Mouse (Mus musculus) stomach, embryonic 14.5 days (tissue): ENCODE measurements around the gene Olfr532. TPM values are rescaled to one million over a fixed set of nuclear protein-coding genes. Genes with fewer than 3 reads are reported as not detected.
"Not testable (repeated sequence)": the region's sequence is repeated elsewhere in the genome, so short reads cannot be mapped to it uniquely, and the experiment has no call there.

Experiments
- ATAC-seq: fragments of 200-750 bp; cut with Nextera tagmentation; 2 replicates; pipeline ENCODE4 v1.8.0; 2017; ENCODE audit warnings: low read depth, moderate TSS enrichment; ENCODE audit not compliant: insufficient number of reproducible peaks, insufficient read depth, low FRiP score
- H3K27ac ChIP-seq: fragments of 300-500 bp; sonication (generic); 2 replicates; pipeline ENCODE4 v1.5.1; 2014; ENCODE audit warnings: mild to moderate bottlenecking, low read length, moderate library complexity, mixed read lengths
- H3K27me3 ChIP-seq: fragments of 300-500 bp; sonication (generic); 2 replicates; pipeline ENCODE4 v1.6.1; 2014; ENCODE audit warnings: low read length, control low read depth, mixed read lengths; ENCODE audit not compliant: control insufficient read depth, insufficient read depth
- H3K36me3 ChIP-seq: fragments of 300-500 bp; sonication (generic); 2 replicates; pipeline ENCODE4 v1.6.1; 2014; ENCODE audit warnings: mild to moderate bottlenecking, control low read depth, low read length, moderate library complexity, mixed read lengths; ENCODE audit not compliant: control insufficient read depth, insufficient read depth
- H3K4me1 ChIP-seq: fragments of 300-500 bp; sonication (generic); 2 replicates; pipeline ENCODE4 v1.6.1; 2014; ENCODE audit warnings: low read length, control low read depth, mixed read lengths; ENCODE audit not compliant: control insufficient read depth, insufficient read depth
- H3K4me2 ChIP-seq: fragments of 300-500 bp; sonication (generic); replicated peaks from 2 replicates; pipeline ENCODE4 v1.6.1; 2014; ENCODE audit warnings: low read depth, low read length, control low read depth
- H3K4me3 ChIP-seq: fragments of 300-500 bp; sonication (generic); 2 replicates; pipeline ENCODE4 v1.5.1; 2014; ENCODE audit warnings: low read depth, low read length, control low read depth
- H3K9ac ChIP-seq: fragments of 300-500 bp; sonication (generic); replicated peaks from 2 replicates; pipeline ENCODE4 v1.6.1; 2014; ENCODE audit warnings: low read depth, mild to moderate bottlenecking, control low read depth, low read length, moderate library complexity, mixed read lengths
- H3K9me3 ChIP-seq: fragments of 300-500 bp; sonication (generic); 2 replicates; pipeline ENCODE4 v1.6.1; 2016; ENCODE audit warnings: low read depth, low read length, control low read depth; ENCODE audit not compliant: control insufficient read depth
- WGBS: fragments of 180-500 bp; shearing (Covaris S2); extraction: QIAGEN DNeasy Blood & Tissue Kit; methylation state at CpG from one replicate; pipeline ENCODE4 v1.1.7; 2014; 5-methylcytosine and 5-hydroxymethylcytosine counted together
- polyA plus RNA-seq: library from polyadenylated mRNA; unstranded; fragments of >200 nt; fragmentation: Nextera tagmentation; extraction: Ambion mirVana; gene quantifications from 2 replicates; pipeline ENCODE4 v1.2.1, GENCODE M21; 2014

Olfr532 gene
- not detected in 2 replicates for polyA plus RNA-seq

DNA sequence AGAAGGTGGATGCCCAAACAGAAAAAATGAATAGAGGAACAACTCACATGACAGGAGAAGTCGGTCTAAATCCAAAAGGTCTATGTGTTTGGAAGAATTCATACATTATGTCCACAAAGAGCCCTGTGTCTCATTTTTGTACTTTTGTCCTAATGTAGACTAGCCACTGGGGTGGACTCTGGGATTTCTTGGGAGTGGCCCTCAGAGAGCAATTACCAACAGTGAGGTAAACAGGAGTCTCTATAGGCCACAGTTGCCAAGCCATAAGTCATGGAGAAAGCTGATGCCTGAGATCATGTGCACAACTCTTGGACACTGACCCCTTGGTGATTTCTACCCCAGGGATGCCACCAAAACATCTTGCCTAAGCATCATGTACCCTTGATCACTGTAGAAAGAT lies at the start of gene Olfr532:
Gene Olfr532, minus strand, starts transcription at position 101 of the 400 bp plus-strand sequence.
- Histone ChIP-seq H3K4me2 (no peak within 1 kb of the TSS), H3K9me3 (no peaks in the 10 kb centered on the region), H3K4me3 (no peak within 1 kb of the TSS), H3K27ac (no peak within 1 kb of the TSS), H3K27me3 (no peaks in the 10 kb centered on the region), H3K9ac (no peak within 1 kb of the TSS), H3K4me1 (no peaks in the 10 kb centered on the region), H3K36me3 (no peaks in the 10 kb centered on the region)
- 96% methylated on average over 1 of the region's 1 CpGs for WGBS
- ATAC-seq = no peak

- H3K4me1 ChIP-seq, H3K4me2 ChIP-seq, H3K27me3 ChIP-seq, H3K36me3 ChIP-seq, H3K4me3 ChIP-seq, H3K9me3 ChIP-seq, H3K27ac ChIP-seq, ATAC-seq, H3K9ac ChIP-seq: not testable (repeated sequence)
- 0% methylated on average over 1 of the region's 1 CpGs for WGBS
Measured at GRCm38 (mm10) chr7:140463070-140463469, 41.6 kb upstream of the Olfr532 start, which contains the start of gene Olfr533. Olfr533 (plus strand) TSS chr7:140463370.

- Histone ChIP-seq H3K9ac (no peak overlapping the region), H3K36me3 (no peaks in the 10 kb centered on the region), H3K27ac (no peak overlapping the region), H3K9me3 (no peaks in the 10 kb centered on the region), H3K27me3 (no peaks in the 10 kb centered on the region), H3K4me3 (no peak overlapping the region), H3K4me2 (no peak overlapping the region), H3K4me1 (no peaks in the 10 kb centered on the region)
- ATAC-seq = no peak
- 79% methylated on average over 1 of the region's 1 CpGs for WGBS
Measured at GRCm38 (mm10) chr7:140443141-140443540, 21.7 kb upstream of the Olfr532 start.

- H3K27ac ChIP-seq = no peak within 1 kb of the TSS
- 87% methylated on average over 1 of the region's 1 CpGs for WGBS
- no peak within 1 kb of the TSS for H3K4me2 ChIP-seq
- H3K27me3 ChIP-seq = no peaks in the 10 kb centered on the region
- H3K36me3 ChIP-seq = no peaks in the 10 kb centered on the region
- ATAC-seq = no peak
- H3K9me3 ChIP-seq = no peaks in the 10 kb centered on the region
- H3K4me1 ChIP-seq = no peaks in the 10 kb centered on the region
- H3K4me3 ChIP-seq = no peak within 1 kb of the TSS
- no peak within 1 kb of the TSS for H3K9ac ChIP-seq
Measured at GRCm38 (mm10) chr7:140402818-140403217, 18.6 kb downstream of the Olfr532 start, which contains the start of gene Olfr531. Olfr531 (minus strand) TSS chr7:140402918.

DNA sequence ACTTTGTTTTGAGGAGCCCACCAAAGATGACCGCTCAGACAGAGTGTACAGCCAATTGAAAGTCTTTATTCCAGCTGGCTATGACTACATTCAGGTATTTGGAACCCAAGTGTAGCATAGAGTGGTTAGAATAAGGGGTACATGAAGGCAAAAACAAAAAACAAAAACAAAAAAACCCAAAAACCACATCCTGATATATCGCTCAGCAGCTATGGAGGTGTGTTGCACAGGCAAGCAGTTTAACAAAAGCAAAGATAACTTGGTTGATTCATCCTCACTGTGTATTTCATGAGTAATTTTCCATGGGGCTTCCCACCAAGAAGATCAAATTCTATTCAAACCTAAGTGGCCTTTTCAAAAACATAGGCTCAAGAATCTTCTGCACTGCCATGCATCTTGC lies 44.5 kb downstream of the Olfr532 start:
- Histone ChIP-seq H3K4me2 (no peak overlapping the region), H3K9me3 (no peaks in the 10 kb centered on the region), H3K4me1 (no peaks in the 10 kb centered on the region), H3K27me3 (no peaks in the 10 kb centered on the region), H3K27ac (no peak overlapping the region), H3K4me3 (no peak overlapping the region), H3K36me3 (no peaks in the 10 kb centered on the region), H3K9ac (no peak overlapping the region)
- ATAC-seq = no peak
- WGBS = 93% methylated on average over 2 of the region's 2 CpGs

- ATAC-seq = no peak
- no peaks in the 10 kb centered on the region for H3K36me3 ChIP-seq
- no peak within 1 kb of the TSS for H3K4me3 ChIP-seq
- H3K4me1 ChIP-seq = no peaks in the 10 kb centered on the region
- no peak within 1 kb of the TSS for H3K4me2 ChIP-seq
- no peak within 1 kb of the TSS for H3K9ac ChIP-seq
- no peaks in the 10 kb centered on the region for H3K9me3 ChIP-seq
- H3K27me3 ChIP-seq = no peaks in the 10 kb centered on the region
- 41% methylated on average over 1 of the region's 1 CpGs for WGBS
- H3K27ac ChIP-seq = no peak within 1 kb of the TSS
Measured at GRCm38 (mm10) chr7:140376231-140376630, 45.2 kb downstream of the Olfr532 start, which contains the start of gene Olfr530. Olfr530 (minus strand) TSS chr7:140376331.

GRCm38 (mm10) chr7:140374300-140374699 lies 47.1 kb downstream of the Olfr532 start:
- no peaks in the 10 kb centered on the region for H3K9me3 ChIP-seq
- H3K9ac ChIP-seq = no peak overlapping the region
- no peaks in the 10 kb centered on the region for H3K27me3 ChIP-seq
- H3K27ac ChIP-seq = no peak overlapping the region
- no peak for ATAC-seq
- H3K4me2 ChIP-seq = no peak overlapping the region
- no peaks in the 10 kb centered on the region for H3K4me1 ChIP-seq
- WGBS = 78% methylated on average over 4 of the region's 4 CpGs
- H3K4me3 ChIP-seq = no peak overlapping the region
- H3K36me3 ChIP-seq = no peaks in the 10 kb centered on the region

Other genes starting within 250 kb of the Olfr532 start
- gene Olfr523, start 248.4 kb downstream of the Olfr532 start, polyA plus RNA-seq = not detected in 2 replicates
- not detected in 2 replicates for gene Olfr524, start 215.7 kb downstream of the Olfr532 start, polyA plus RNA-seq
- 0.10 TPM in 1 of 2 replicates, not detected in the other for gene Cd163l1, start 203.4 kb downstream of the Olfr532 start, polyA plus RNA-seq
- gene 5830411N06Rik, start 174.4 kb downstream of the Olfr532 start, polyA plus RNA-seq = not detected in 2 replicates
- not detected in 2 replicates for gene Olfr525, start 100.8 kb downstream of the Olfr532 start, polyA plus RNA-seq
- gene Olfr527, start 87.6 kb downstream of the Olfr532 start, polyA plus RNA-seq = not detected in 2 replicates
- gene Olfr60, start 60.0 kb downstream of the Olfr532 start, polyA plus RNA-seq = not detected in 2 replicates
- gene Olfr530, start 45.3 kb downstream of the Olfr532 start, polyA plus RNA-seq = not detected in 2 replicates
- not detected in 2 replicates for gene Olfr531, start 18.7 kb downstream of the Olfr532 start, polyA plus RNA-seq
- not detected in 2 replicates for gene Olfr533, start 41.7 kb upstream of the Olfr532 start, polyA plus RNA-seq
- gene Olfr535, start 62.6 kb upstream of the Olfr532 start, polyA plus RNA-seq = not detected in 2 replicates
- gene Olfr536, start 85.8 kb upstream of the Olfr532 start, polyA plus RNA-seq = not detected in 2 replicates
- gene Olfr538, start 146.2 kb upstream of the Olfr532 start, polyA plus RNA-seq = not detected in 2 replicates
- gene Olfr46, start 179.6 kb upstream of the Olfr532 start, polyA plus RNA-seq = not detected in 2 replicates
- gene Olfr61, start 207.3 kb upstream of the Olfr532 start, polyA plus RNA-seq = not detected in 2 replicates
- gene Olfr53, start 224.8 kb upstream of the Olfr532 start, polyA plus RNA-seq = not detected in 2 replicates
- not detected in 2 replicates for gene Olfr539, start 238.3 kb upstream of the Olfr532 start, polyA plus RNA-seq